Mouse (Mus musculus): Measurements from ENCODE around the gene Ap2a2.
"Not testable (repeated sequence)": the region's sequence is repeated elsewhere in the genome, so short reads cannot be mapped to it uniquely, and the experiment has no call there.

DNA sequence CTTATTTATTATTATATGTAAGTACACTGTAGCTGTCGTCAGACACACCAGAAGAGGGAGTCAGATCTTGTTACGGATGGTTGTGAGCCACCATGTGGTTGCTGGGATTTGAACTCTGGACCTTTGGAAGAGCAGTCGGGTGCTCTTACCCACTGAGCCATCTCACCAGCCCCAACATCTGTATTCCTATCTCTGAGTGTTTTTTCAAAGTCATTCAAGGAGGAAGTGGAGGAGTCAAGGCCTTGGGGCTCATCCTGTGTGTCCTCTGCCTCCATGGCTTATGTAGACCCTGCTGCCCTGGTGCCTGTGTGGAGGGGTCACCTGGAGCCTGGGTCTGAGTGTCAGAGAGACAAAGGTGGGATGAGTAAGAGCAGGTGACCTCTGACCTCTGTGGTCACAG, 107.1 kb downstream of the Ap2a2 start:
- not testable (repeated sequence) for TF ChIP-seq POLR2AphosphoS2 (IDR thresholded peaks at IDR 0.05; ENCODE audit: low read length); JUND (IDR thresholded peaks at IDR 0.05; ENCODE audit: low read depth, low read length); MAZ (IDR thresholded peaks at IDR 0.05; ENCODE audit: low read depth, low read length); SMC3 (IDR thresholded peaks at IDR 0.05; ENCODE audit: low read depth, low read length); POLR2A (IDR thresholded peaks at IDR 0.05; ENCODE audit: control insufficient read depth in 1 of 2, insufficient read depth in 1 of 2, low read depth in 1 of 2, low read length in 2 of 2, poor library complexity in 1 of 2); CTCF (IDR thresholded peaks at IDR 0.05 in 2 of 3, conservative IDR thresholded peaks at IDR 0.05 in 1 of 3; ENCODE audit: control insufficient read depth in 1 of 3, insufficient read depth in 1 of 3, low read depth in 2 of 3, low read length in 3 of 3, poor library complexity in 1 of 3, severe bottlenecking in 1 of 3); ETS1 (IDR thresholded peaks at IDR 0.05; ENCODE audit: low read depth, low read length)
